Mouse (Mus musculus): Measurements from ENCODE around the gene Meltf.

Gene Meltf

GRCm38 (mm10) chr16:31878573-31879257, at the start of gene Meltf:
TSS of gene Meltf (plus strand) at chr16:31878810.
- peak in 1 of 2 experiments; percentile 58 for DNase-seq (ENCODE audit: low spot score in 2 of 2)

DNA sequence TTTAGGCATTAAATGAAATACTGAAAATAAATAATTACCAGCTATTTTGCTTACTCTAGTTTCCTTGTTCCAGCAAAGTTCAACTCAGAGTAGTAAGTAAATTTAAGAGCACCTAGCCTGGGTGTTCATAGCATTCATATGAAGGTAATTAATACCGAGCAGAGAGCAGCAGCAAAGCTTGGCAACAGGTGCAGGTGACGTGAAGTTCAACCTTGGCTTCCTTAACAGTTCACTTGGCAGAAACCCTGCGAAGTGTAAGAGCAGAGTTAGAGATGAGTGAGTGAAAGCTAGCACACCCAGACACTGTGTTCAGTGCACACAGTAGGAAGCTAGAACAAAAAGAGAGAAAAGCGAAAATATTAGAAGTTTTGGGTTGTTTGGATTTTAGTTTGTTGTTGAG, 47.9 kb upstream of the Meltf start:
- DNase-seq (ENCODE audit: low spot score in 2 of 2) = no peak

DNA sequence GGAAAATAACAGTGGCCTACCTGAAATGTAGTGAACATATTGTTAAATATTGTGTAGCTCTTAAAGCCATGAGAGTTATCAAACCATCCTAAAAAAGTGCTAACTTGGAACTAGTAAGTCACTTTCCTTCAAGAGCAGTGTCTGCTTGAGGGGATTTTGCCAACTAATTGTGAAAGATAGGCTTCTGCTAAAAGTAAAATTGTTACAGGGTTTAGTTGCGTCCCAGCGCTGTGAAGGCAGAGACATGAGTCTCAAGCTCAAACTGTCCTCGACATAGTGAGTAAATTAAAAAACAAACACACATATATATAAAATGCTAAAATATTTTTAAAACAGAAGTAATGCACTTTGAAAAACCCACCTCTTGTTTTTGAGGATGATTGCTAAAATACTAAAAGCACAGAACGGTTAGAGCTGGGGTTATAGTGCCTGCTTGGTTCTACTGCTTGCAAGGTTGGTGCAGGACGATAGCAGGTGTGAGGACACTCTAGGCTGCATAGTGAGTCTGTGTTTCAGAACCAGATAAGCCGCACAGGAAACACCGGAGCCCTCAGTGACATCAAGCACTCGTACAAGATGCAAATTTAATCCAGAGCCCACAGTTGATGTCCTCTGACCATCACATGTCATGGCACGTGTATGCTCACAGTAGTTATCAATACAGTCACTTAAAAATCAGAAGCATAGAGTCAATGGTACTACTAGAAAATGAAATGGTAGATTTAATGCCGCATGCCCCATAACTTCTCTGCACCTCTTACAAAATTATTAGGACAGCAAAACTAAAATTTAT, 45.8 kb upstream of the Meltf start:
- DNase-seq (ENCODE audit: low spot score in 2 of 2) = no peak

DNA sequence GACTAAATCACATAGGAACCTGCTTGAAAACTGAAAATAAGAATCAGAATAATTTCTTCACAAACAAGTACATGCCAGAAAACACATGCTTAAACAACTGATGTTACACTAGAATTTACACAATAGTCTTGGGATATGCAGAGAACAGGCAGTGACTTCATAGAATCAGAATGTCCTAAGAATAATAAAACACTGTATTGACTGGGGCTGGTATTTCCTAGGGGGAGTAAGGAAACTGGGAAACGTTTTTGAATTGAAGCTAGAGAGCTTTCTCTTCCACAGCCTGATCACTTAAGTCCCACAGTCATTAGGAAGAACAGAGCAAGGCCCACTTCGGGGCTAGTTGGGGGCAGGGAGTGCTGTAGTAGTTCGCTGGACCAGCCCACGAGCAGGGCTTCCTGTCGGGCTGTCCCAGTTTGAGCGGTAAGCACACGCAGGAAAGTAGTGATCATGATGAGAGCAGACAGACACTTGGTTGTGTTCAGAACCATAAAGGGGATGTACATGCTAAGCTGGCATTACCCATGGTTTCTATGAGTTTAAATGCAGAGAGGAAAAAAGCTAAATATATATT, 44.5 kb upstream of the Meltf start:
- DNase-seq (ENCODE audit: low spot score in 2 of 2) = no peak

DNA sequence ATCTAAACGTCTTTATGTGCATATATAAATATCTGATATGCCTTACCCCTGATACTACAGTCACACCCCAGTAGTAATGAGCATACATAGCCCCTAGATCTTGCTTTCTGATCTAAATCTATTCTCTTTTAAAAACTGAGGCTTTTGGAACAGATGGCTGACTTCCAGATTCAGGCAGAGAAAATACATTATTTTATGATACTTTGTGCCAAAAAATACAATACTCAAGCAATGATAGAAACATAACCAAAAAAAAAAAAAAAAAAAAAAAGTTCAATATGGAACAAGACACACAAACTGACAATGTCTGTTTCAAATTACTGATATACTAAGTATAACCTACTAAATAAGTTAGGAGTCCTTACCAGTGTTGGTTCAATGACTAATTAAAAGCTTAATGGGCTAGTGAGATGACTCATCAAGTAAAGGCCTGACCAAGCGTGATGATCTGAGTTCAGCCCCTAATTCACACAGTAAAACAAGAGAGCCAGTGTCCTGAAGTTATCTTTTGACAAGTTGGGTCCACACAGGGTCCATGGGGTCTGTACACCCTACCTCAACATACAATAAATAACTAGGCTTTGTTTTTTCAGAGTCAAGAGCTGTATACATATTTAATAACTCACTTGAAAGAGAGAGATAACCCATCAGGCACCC, 43.8 kb upstream of the Meltf start:
- no peak for DNase-seq (ENCODE audit: low spot score in 2 of 2)

DNA sequence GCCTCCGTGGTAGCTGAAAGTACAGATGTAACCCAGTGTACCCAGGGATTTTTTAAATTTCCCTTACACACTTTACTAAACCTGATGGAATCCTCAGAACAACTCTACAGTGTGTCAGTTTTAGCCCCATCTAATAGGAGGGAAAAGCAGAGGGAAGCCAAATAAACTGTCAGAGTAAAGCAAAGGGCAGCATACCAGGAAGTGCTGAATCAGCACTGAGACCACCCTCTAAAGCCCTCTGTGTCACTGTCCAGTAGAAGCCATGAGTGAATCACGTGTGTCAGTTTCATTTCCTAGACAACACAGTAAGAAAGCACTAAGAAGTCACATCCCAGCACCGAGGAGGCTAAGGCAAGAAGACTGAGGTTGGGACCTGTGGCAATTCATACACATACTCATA, 41.2 kb upstream of the Meltf start:
- no peak for DNase-seq (ENCODE audit: low spot score in 2 of 2)

DNA sequence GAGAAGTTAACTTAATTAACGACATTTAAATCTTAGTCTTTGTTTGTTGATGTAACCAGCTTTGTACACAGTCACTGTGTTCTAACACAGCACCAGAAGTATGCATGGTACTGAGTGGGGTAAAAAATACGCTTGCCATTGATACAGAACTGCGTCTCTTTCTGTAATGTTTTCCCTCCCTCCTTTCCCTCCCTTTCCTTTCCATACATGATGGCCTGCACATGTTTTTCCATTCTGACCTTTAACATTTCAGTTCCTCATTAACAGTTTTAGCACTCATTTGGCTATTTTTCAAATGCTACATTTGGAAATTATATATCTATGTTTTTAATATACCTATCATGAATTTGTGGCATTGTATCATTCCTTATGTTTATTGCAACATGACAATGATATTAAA, 34.4 kb upstream of the Meltf start:
- DNase-seq (ENCODE audit: low spot score in 2 of 2) = no peak

DNA sequence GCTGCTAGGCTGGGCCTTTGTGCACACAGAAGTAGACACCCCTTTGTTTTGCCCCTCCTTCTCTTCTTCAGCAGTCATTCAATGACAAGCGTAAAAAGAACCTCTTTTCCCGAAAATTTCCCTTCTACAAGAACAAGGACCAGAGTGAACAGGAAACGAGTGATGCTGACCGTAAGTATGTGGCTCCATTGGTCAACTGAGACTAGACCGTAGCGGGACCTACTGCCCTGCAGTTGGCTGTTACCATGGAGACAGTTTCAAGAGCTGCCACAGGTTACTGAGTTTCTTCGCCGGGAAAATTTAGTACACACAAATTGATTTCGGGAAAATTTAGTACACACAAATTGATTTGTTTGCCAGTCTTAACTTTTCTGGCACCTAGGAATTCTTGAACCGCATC, 31.8 kb upstream of the Meltf start:
- DNase-seq (ENCODE audit: low spot score in 2 of 2) = no peak

- DNase-seq (ENCODE audit: low spot score in 2 of 2) = no peak
These were observed 14.7 kb upstream of the Meltf start for GRCm38 (mm10) chr16:31863920-31864319.

GRCm38 (mm10) chr16:31865242-31865641, 13.4 kb upstream of the Meltf start:
- no peak for DNase-seq (ENCODE audit: low spot score in 2 of 2)

DNA sequence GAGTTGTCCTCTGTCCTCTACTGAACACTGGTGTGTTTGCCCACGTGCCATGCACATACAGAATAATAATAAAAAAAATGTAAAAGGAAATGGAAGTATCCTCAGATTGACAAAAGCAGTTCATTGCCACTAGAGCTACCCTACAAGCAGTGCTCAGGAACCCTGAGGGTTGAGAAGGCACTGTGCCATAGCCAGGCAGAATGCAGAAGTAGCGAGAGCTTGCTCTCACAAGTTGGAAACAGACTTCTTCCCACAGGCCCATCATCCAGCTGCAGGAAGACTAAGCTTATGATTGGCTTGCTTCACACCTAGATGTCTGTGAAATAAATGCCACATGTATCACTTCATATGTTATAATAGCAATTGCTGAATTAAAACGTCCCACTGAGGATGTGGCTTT, 11.7 kb upstream of the Meltf start:
- DNase-seq (ENCODE audit: low spot score in 2 of 2) = no peak

GRCm38 (mm10) chr16:31867736-31868135, 10.9 kb upstream of the Meltf start:
- DNase-seq (ENCODE audit: low spot score in 2 of 2) = no peak

DNA sequence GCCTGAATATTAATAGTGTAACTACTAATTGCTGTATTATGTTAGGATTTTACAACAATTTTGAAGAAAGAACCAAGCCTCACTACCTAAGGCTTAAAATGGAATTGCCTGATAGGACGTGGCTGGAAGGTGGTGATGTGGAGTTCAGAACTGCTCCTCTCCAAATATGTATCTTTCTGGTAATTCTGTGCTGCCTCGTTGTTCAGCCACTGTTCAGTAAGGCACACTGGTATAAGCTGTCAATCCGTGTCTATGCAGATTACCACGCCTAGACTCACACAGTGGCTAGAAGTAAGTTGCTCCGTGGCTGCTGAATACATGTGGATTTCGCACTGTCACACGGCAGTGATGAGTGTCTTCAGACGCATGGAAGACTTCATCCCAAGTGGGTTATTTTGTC, 4.9 kb upstream of the Meltf start:
- DNase-seq (ENCODE audit: low spot score in 2 of 2) = no peak

- DNase-seq (ENCODE audit: low spot score in 2 of 2) = no peak
These were observed 3.2 kb upstream of the Meltf start for GRCm38 (mm10) chr16:31875391-31875790.

DNA sequence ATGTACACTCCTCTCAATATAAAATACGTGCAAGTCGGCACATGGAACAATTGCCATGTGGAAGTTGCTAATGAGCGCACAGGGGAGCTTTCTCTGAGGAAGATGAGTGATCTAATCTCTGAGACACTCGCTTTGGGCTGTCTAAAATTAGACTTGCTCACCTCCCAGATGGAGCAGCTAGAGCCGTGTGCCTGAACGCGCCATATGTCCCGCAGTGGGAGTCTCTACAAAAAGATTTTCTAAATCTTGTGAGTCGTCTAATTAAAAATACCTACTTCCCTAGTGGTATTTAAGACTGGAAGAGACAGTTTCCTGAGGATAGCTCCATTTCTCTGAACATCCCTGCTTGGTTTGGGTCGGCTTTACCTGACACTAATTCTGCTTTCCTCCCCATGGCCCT, 2.2 kb upstream of the Meltf start:
- DNase-seq (ENCODE audit: low spot score in 2 of 2) = no peak

DNA sequence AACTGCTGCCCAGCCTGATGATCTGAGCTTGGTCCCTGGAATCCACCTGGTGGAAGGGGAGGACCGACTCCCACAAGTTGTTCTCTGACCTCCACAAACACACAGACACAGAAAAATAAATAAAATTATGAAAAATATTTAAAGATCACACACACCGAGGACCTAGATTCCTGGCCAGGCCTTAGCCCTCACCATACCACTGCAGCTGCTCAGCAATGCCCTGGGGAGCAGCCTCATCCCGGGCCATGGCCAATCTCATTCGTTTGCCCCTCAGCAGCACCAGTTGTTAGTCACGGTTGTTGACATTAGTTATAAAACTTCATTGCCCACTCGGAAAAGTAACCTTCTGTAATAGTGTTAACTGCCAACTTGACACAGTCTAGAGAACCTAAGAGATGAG, 558 bp upstream of the Meltf start:
- DNase-seq (ENCODE audit: low spot score in 2 of 2) = no peak

- no peak for DNase-seq (ENCODE audit: low spot score in 2 of 2)
These were observed 1.7 kb downstream of the Meltf start for GRCm38 (mm10) chr16:31880146-31880840.

DNA sequence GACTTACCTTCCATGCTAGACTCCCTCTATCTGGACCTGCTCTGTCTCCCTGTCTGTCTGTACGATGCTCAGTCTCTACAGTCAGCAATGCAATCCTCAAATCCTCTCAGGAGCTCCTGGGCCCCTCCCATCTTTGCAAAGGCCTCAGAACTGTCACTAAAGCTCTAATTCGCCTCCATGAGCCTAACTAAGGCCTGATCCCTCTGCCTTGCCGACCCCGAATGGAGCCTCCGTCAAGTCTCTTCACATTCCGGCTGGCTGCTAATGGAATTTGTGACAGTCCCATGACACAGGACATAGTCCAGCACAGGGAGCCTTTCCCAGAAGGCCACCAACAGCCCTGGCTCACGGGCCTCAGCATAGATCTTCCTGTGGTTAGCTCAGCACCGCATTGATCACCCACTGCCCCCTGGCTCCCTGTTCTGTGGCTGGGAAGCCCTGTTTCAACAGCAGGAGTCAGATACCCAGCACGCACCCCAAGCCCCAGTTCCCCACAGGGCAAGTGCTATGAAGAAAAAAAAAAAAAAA, 3.8 kb downstream of the Meltf start:
- no peak for DNase-seq (ENCODE audit: low spot score in 2 of 2)

- DNase-seq (ENCODE audit: low spot score in 2 of 2) = no peak
These were observed 4.7 kb downstream of the Meltf start for GRCm38 (mm10) chr16:31883302-31883701.

DNA sequence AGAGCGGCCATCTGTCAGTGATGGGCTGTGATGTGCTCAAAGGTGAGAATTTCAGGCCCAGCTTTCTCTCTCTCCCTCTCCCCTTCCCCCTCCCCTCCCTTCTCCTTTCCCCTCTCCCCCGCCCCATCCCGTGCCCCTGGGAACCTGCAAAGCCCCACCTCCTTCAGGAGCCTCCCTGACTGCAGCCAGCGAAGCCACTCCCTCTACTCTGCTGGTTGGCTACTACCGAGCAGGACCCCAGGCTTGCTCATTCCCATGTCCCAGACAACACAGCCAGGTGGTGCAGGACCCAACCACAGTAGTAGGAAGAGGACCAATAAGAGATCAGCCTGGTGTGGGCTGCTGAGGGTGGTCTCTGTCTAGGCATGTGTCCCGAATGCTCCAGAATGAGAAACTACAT, 5.3 kb downstream of the Meltf start:
- DNase-seq (ENCODE audit: low spot score in 2 of 2) = no peak

- DNase-seq (ENCODE audit: low spot score in 2 of 2) = no peak
These were observed 12.3 kb downstream of the Meltf start for GRCm38 (mm10) chr16:31890907-31891306.

Data from frontal cortex, postnatal 10 days (tissue).